In genomic region chr12:116552306-116552705, GRCm38 (mm10) we compare ENCODE assay signal across 11 mouse cellular contexts.
"Had no signal": no experiment of that assay in that cellular context is flagged by ENCODE, and none has a peak within 500 bp of the region (broad histone marks: within the 10 kb centered on the region; RNA-seq: fewer than 3 reads in every experiment).

No protein-coding gene starts in this region.

- H3K27ac ChIP-seq: kidney, postnatal 0 days; limb, embryonic 10.5 days; liver, embryonic 15.5 days; midbrain, embryonic 10.5 days; midbrain, embryonic 15.5 days had no signal

- DNase-seq: kidney, adult 9 months; kidney, postnatal 36 days; lung, adult 2 months; lung, postnatal 4 days; thymus, adult 18-20 months; thymus, postnatal 14 days had no signal

- H3K4me3 ChIP-seq: limb, embryonic 10.5 days; liver, embryonic 15.5 days; midbrain, embryonic 10.5 days; midbrain, embryonic 15.5 days had no signal
